Mouse (Mus musculus) thymus, adult 2 months (tissue): ENCODE results near the gene Shc2. TPM values are rescaled to one million over a fixed set of nuclear protein-coding genes. Genes with fewer than 3 reads are reported as not detected.

Experiments used
- DNase-seq: peaks from one replicate; pipeline ENCODE4 v3.0.0; 2021
- H3K27ac ChIP-seq: fragments of 200-500 bp; 2 replicates; pipeline ENCODE4 v1.5.1; 2012; ENCODE audit warnings: low read length, control low read depth; ENCODE audit not compliant: control insufficient read depth, insufficient read depth
- H3K27me3 ChIP-seq: fragments of 200-500 bp; 2 replicates; pipeline ENCODE4 v1.6.1; 2012; ENCODE audit warnings: mild to moderate bottlenecking, low read length, moderate library complexity, mixed read lengths; ENCODE audit not compliant: control insufficient read depth, insufficient read depth
- H3K36me3 ChIP-seq: fragments of 200-500 bp; 2 replicates; pipeline ENCODE4 v1.6.1; 2012; ENCODE audit warnings: mild to moderate bottlenecking, low read length, moderate library complexity; ENCODE audit not compliant: control insufficient read depth, insufficient read depth
- H3K4me1 ChIP-seq: fragments of 200-500 bp; replicated peaks from 2 replicates; pipeline ENCODE4 v1.6.1; 2012; ENCODE audit warnings: low read length; ENCODE audit not compliant: control insufficient read depth, insufficient read depth
- H3K4me3 ChIP-seq: fragments of 200-500 bp; 2 replicates; pipeline ENCODE4 v1.5.1; 2012; ENCODE audit warnings: mild to moderate bottlenecking, low read length, control low read depth, moderate library complexity; ENCODE audit not compliant: control insufficient read depth, insufficient read depth
- CTCF ChIP-seq: fragments of 200-500 bp; IDR thresholded peaks from 2 replicates; pipeline ENCODE4 v1.5.1; 2012; ENCODE audit warnings: mild to moderate bottlenecking, control low read depth, low read length, moderate library complexity, borderline replicate concordance; ENCODE audit not compliant: control insufficient read depth, poor library complexity, insufficient read depth; ENCODE audit errors: extremely low read depth
- POLR2A ChIP-seq: fragments of 200-500 bp; IDR thresholded peaks from 2 replicates; pipeline ENCODE4 v1.6.1; 2012; ENCODE audit warnings: mild to moderate bottlenecking, low read length, control low read depth, moderate library complexity; ENCODE audit not compliant: control insufficient read depth, poor library complexity, insufficient read depth; ENCODE audit errors: extremely low read depth
- WGBS: fragments of 180-500 bp; shearing (Covaris S2); methylation state at CpG from one replicate; pipeline ENCODE4 v1.1.7; 2018; 5-methylcytosine and 5-hydroxymethylcytosine counted together
- polyA plus RNA-seq: library from polyadenylated mRNA; depleted of rRNA; stranded (reverse); fragments of >200 nt; gene quantifications from 2 replicates; pipeline ENCODE4 v1.2.3, GENCODE M21; 2012

Gene Shc2
- polyA plus RNA-seq, 1 experiment, result 1.2 TPM

DNA sequence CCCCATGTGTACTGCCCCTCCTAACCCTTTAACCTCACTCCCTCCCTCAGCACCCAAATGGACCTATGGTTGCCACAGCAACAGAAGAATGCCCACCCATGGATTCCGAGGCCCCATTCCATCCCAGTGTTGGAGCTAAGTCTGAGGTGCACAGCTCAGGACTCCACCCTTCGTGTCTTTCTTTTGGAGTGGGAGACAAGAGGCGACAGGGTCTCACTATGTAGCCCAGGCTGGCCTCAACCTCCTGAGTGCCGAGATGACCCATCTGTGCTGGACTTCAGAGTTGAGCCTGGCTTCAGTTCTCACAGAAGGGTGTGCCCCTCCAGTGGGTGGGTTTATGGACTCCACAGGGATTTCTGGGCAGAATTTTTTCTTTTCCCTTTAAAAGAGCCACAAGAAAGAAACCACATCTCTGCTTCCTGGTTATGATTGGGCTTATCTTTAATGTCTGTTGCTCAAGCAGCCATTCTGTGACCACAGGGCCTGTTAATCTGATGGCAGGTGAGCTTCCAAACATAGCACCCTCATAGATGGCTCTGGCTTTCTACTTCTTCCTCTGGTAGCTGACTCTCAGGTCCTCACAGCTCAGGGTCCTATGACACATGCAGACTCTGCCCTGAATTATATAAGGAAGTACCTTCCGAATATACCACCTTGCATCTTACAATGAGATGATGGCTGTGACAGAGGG lies 50.5 kb downstream of the Shc2 start, which contains the start of gene Theg:
Gene Theg, minus strand, starts transcription at position 271 of the 691 bp plus-strand sequence.
- 57% methylated on average over 5 of the region's 5 CpGs for WGBS
- Histone ChIP-seq H3K27ac (no peak within 1 kb of the TSS), H3K27me3 (no peaks in the 10 kb centered on the region), H3K4me1 (no peaks in the 10 kb centered on the region), H3K36me3 (no peaks in the 10 kb centered on the region), H3K4me3 (no peak within 1 kb of the TSS)
- TF ChIP-seq POLR2A (no peak), CTCF (no peak)
- DNase-seq, result no peak

DNA sequence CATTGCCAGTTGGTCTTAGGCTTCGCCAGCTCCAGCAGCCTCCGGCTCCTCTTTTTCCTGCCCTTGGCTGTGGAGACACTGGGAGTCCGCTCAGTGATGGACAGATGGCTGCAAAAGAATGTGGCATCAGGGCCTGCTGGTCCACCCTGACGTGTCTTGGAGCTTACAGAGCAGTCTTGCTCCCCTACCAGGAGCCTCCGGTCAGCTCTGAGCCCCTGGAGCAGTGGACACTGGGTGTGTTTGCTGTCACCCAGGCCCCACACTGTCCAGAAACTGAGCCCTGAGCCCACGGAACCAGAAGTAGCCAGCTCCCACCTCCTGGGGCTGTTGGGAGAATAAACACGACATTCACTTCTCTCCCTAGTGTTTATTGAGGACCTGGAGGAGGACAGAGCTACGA lies 51.5 kb downstream of the Shc2 start:
- TF ChIP-seq POLR2A (no peak), CTCF (no peak)
- no peaks in the 10 kb centered on the region for H3K4me1 ChIP-seq
- H3K4me3 ChIP-seq, result no peak overlapping the region
- no peaks in the 10 kb centered on the region for H3K36me3 ChIP-seq
- DNase-seq, result no peak
- WGBS, result 88% methylated on average over 8 of the region's 8 CpGs
- no peaks in the 10 kb centered on the region for H3K27me3 ChIP-seq
- no peak overlapping the region for H3K27ac ChIP-seq

DNA sequence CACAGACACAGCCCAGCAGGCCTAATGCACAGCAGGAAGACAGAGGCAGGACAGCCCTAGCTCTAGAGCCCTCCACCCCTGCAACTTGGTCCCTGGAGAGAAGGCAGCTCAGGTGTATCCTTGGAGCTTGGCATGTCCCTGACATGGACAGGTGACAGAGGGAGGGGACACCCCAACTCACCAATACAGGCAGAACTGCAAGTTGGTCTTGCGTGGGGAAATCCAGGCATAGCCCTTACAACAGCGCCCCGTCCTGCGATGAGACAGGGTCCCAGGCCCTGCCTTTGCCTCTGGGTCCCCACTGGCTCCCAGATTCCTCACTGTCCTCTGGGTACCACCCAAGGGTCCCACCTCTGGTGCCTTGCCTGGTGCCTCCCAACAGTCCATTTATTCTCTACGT lies 52.0 kb downstream of the Shc2 start:
- TF ChIP-seq POLR2A, result no peak
- Histone ChIP-seq H3K4me3 (no peak overlapping the region), H3K27me3 (no peaks in the 10 kb centered on the region), H3K4me1 (no peaks in the 10 kb centered on the region), H3K36me3 (no peaks in the 10 kb centered on the region), H3K27ac (no peak overlapping the region)
- WGBS, result 97% methylated on average over 5 of the region's 5 CpGs
- no peak for DNase-seq

DNA sequence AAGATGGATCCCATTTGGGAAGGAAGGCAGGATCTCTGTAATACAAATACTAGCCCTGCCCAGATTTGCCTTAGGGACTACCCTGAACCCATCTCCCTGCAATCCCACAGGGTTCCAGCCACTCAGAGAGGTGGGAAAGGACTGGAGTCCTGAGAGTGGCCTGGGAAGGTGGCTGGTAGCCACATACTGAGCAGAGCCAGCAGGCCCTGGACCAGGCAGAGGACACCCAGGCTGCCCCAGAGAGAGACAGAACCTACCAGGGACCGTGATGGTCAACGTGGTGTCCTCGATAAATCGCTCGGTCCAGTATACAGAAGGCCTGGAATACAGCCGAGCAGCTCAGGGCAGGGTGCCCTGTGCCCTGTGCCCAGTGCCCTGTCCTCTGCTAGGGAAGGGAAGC lies 52.6 kb downstream of the Shc2 start:
- TF ChIP-seq CTCF (no peak), POLR2A (no peak)
- no peak overlapping the region for H3K27ac ChIP-seq
- no peaks in the 10 kb centered on the region for H3K36me3 ChIP-seq
- no peaks in the 10 kb centered on the region for H3K4me1 ChIP-seq
- 92% methylated on average over 6 of the region's 6 CpGs for WGBS
- no peak overlapping the region for H3K4me3 ChIP-seq
- H3K27me3 ChIP-seq, result no peaks in the 10 kb centered on the region
- DNase-seq, result no peak

DNA sequence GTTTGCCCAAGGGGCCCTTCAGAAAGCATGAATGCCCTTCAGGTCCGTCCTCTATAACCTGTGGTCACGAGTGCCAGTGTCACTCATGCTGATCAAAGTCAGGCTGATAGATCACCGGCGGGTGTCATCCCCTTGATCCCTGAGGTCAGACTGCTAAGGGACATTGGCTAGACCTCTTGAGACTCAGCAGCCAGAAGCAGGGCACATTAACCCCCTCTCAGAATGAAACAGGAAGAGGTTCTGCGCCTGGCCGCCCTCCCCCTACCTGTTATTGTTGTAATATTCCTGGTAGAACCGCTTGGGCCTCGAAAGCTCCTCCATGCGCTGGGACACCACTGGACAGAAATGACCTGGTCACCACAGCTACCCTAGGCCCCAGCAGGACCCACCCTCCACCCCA lies 53.3 kb downstream of the Shc2 start:
- Histone ChIP-seq H3K36me3 (no peaks in the 10 kb centered on the region), H3K27me3 (no peaks in the 10 kb centered on the region), H3K4me1 (no peaks in the 10 kb centered on the region), H3K27ac (no peak overlapping the region), H3K4me3 (no peak overlapping the region)
- TF ChIP-seq POLR2A (no peak), CTCF (no peak)
- WGBS, result 75% methylated on average over 9 of the region's 9 CpGs
- no peak for DNase-seq

DNA sequence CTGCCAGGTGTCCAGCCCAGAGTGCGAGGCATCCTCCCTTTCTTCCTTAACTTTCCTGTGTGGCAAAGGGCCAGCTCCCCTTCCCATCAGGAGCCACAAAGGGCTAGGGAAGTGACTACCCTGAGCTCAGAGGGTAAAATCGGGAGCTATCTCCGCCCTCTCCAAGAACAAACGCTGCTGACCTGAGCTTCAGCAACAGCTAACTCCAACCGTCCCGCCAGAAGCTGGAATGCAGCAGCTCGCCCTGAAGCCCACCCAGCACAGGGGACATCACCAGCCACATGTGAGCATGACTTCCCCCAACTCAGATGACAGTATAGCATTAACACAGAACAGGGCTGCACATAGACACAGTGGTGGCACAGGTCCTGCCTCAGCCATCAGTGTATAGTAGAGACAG lies 53.7 kb downstream of the Shc2 start:
- no peak overlapping the region for H3K27ac ChIP-seq
- no peaks in the 10 kb centered on the region for H3K36me3 ChIP-seq
- 80% methylated on average over 7 of the region's 7 CpGs for WGBS
- no peaks in the 10 kb centered on the region for H3K27me3 ChIP-seq
- no peak for DNase-seq
- TF ChIP-seq POLR2A, result no peak
- TF ChIP-seq CTCF, result no peak
- no peak overlapping the region for H3K4me3 ChIP-seq
- no peaks in the 10 kb centered on the region for H3K4me1 ChIP-seq

DNA sequence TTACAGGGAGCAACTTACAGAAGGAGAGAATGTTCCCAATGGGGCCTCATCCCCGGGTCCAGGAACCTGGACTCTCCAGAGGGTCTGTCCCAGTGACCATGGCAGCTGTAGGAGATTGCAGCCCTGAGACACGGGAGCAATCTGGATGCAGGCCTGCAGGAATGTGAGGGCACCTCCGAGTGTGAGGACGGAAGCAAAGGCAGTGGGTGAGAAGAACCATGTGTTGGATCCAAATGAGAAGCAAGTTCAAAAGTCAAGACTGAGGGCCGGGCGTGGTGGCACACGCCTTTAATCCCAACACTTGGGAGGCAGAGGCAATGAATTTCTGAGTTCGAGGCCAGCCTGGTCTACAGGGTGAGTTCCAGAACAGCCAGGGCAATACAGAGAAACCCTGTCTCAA lies 56.2 kb downstream of the Shc2 start:
- TF ChIP-seq CTCF (no peak), POLR2A (no peak)
- whole genome bisulfite sequencing, result 95% methylated on average over 8 of the region's 8 CpGs
- H3K27ac ChIP-seq, result no peak overlapping the region
- no peaks in the 10 kb centered on the region for H3K27me3 ChIP-seq
- no peak for DNase-seq
- no peaks in the 10 kb centered on the region for H3K36me3 ChIP-seq
- H3K4me1 ChIP-seq, result no peaks in the 10 kb centered on the region
- no peak overlapping the region for H3K4me3 ChIP-seq
